Mouse (Mus musculus): ENCODE data around the gene Cd22. TPM values are rescaled to one million over a fixed set of nuclear protein-coding genes. Genes with fewer than 3 reads are reported as not detected.
A peak's percentile ranks its signal among the peaks of the same experiment; 100 is the strongest.

Cd22 gene
- total and polyA plus RNA-seq, 3 experiments: 0.07 TPM; not detected in 2

- H3K9me3 ChIP-seq (replicated peaks; ENCODE audit: insufficient read depth, low read length): no peaks in the 10 kb centered on the region
- H3K9ac ChIP-seq (ENCODE audit: control insufficient read depth, low read depth, low read length, poor library complexity, severe bottlenecking): no peak overlapping the region
- H3K27ac ChIP-seq (ENCODE audit: control insufficient read depth, low read depth, low read length): no peak overlapping the region
- peaks cover 0 to 1% of the 10 kb centered on the region in 2 experiments; a peak in 2 of 4 replicates for H3K27me3 ChIP-seq (ENCODE audit: control insufficient read depth in 1 of 2, insufficient read depth in 2 of 2, low read length in 2 of 2)
- no peak overlapping the region for H3K4me3 ChIP-seq (ENCODE audit: control insufficient read depth in 1 of 2, insufficient read depth in 1 of 2, low read depth in 2 of 2, low read length in 2 of 2)
- TF ChIP-seq TBP (IDR thresholded peaks at IDR 0.05; ENCODE audit: low read depth, low read length): no peak
- no peak for TF ChIP-seq MAFK (IDR thresholded peaks at IDR 0.05; ENCODE audit: borderline replicate concordance, low read depth, low read length)
- TF ChIP-seq EP300 (IDR thresholded peaks at IDR 0.05; ENCODE audit: low read depth in 1 of 2, low read length in 2 of 2): no peak
- TF ChIP-seq TAL1 (IDR thresholded peaks at IDR 0.05; ENCODE audit: low read length): no peak
- TF ChIP-seq KAT2A (conservative IDR thresholded peaks at IDR 0.05; ENCODE audit: low read depth, low read length): no peak
- no peak for TF ChIP-seq SMC3 (IDR thresholded peaks at IDR 0.05; ENCODE audit: low read depth, low read length)
- TF ChIP-seq UBTF (IDR thresholded peaks at IDR 0.05; ENCODE audit: borderline replicate concordance, insufficient read depth, low read depth, low read length): no peak
- TF ChIP-seq POLR2AphosphoS5 (IDR thresholded peaks at IDR 0.05; ENCODE audit: borderline replicate concordance, low read depth, low read length): no peak
- TF ChIP-seq RAD21 (IDR thresholded peaks at IDR 0.05; ENCODE audit: low read depth, low read length): no peak
- no peak for TF ChIP-seq MAZ (IDR thresholded peaks at IDR 0.05; ENCODE audit: low read depth, low read length)
- TF ChIP-seq NRF1 (IDR thresholded peaks at IDR 0.05; ENCODE audit: insufficient read depth, low read depth, low read length, poor library complexity, severe bottlenecking): no peak
- no peak for TF ChIP-seq JUND (IDR thresholded peaks at IDR 0.05; ENCODE audit: low read depth, low read length)
- no peak for TF ChIP-seq NELFE (IDR thresholded peaks at IDR 0.05; ENCODE audit: low read depth, low read length)
- no peak for TF ChIP-seq SIN3A (IDR thresholded peaks at IDR 0.05; ENCODE audit: low read length)
- TF ChIP-seq USF2 (IDR thresholded peaks at IDR 0.05; ENCODE audit: borderline replicate concordance in 1 of 2, insufficient read depth in 1 of 2, low read depth in 1 of 2, low read length in 2 of 2): no peak
- no peak for TF ChIP-seq POLR2AphosphoS2 (IDR thresholded peaks at IDR 0.05; ENCODE audit: low read length)
- no peaks in the 10 kb centered on the region for H3K79me2 ChIP-seq (ENCODE audit: control insufficient read depth, insufficient read depth, low read length, poor library complexity)
- DNase-seq (ENCODE audit: low read depth, low spot score): no peak
- H3K36me3 ChIP-seq (ENCODE audit: control insufficient read depth in 1 of 2, insufficient read depth in 2 of 2, low read length in 2 of 2): no peaks in the 10 kb centered on the region
- no peaks in the 10 kb centered on the region for H3K4me1 ChIP-seq (ENCODE audit: control insufficient read depth in 1 of 2, insufficient read depth in 2 of 2, low read length in 2 of 2)
These were observed 1.2 kb downstream of the Cd22 start for GRCm38 (mm10) chr7:30878950-30879349.

DNA sequence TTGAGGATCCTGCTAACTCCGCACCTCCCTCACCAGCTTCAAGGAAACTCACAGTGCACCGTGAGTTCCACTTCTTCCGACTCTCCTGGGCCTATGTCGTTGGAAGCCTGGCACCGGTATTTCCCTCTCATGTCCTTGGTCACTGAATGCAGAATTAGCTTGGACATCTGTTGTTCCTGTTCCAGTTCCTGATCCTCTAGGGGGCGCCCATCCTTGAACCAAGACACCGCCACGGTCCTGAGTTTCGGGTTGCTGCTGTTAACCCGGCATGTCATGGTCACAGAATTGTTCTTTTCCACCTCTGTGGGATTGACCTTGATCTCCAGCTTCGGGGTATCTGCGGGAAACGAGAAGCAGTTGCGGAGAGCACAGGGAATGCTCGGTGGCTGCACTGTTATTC lies 7.1 kb downstream of the Cd22 start:
- peak; percentile 59 for DNase-seq (ENCODE audit: low read depth, low spot score)
- no peaks in the 10 kb centered on the region for H3K36me3 ChIP-seq (ENCODE audit: control insufficient read depth in 1 of 2, insufficient read depth in 2 of 2, low read length in 2 of 2)
- H3K9me3 ChIP-seq (replicated peaks; ENCODE audit: insufficient read depth, low read length): no peaks in the 10 kb centered on the region
- H3K4me3 ChIP-seq (ENCODE audit: control insufficient read depth in 1 of 2, insufficient read depth in 1 of 2, low read depth in 2 of 2, low read length in 2 of 2): no peak overlapping the region
- no peak overlapping the region for H3K9ac ChIP-seq (ENCODE audit: control insufficient read depth, low read depth, low read length, poor library complexity, severe bottlenecking)
- no peak overlapping the region for H3K27ac ChIP-seq (ENCODE audit: control insufficient read depth, low read depth, low read length)
- H3K27me3 ChIP-seq (ENCODE audit: control insufficient read depth in 1 of 2, insufficient read depth in 2 of 2, low read length in 2 of 2): peaks cover 1 to 2% of the 10 kb centered on the region in 2 experiments; a peak in 2 of 4 replicates
- no peaks in the 10 kb centered on the region for H3K4me1 ChIP-seq (ENCODE audit: control insufficient read depth in 1 of 2, insufficient read depth in 2 of 2, low read length in 2 of 2)
- no peaks in the 10 kb centered on the region for H3K79me2 ChIP-seq (ENCODE audit: control insufficient read depth, insufficient read depth, low read length, poor library complexity)
- TF ChIP-seq CHD1 (IDR thresholded peaks at IDR 0.05; ENCODE audit: low read depth, low read length) (no peak), CTCF (IDR thresholded peaks at IDR 0.05 in 2 of 3, conservative IDR thresholded peaks at IDR 0.05 in 1 of 3; ENCODE audit: control insufficient read depth in 1 of 3, insufficient read depth in 1 of 3, low read depth in 2 of 3, low read length in 3 of 3, poor library complexity in 1 of 3, severe bottlenecking in 1 of 3) (peak; percentile 64 to 69 (median 68)), TAL1 (IDR thresholded peaks at IDR 0.05; ENCODE audit: low read length) (no peak), RAD21 (IDR thresholded peaks at IDR 0.05; ENCODE audit: low read depth, low read length) (peak; percentile 33), SMC3 (IDR thresholded peaks at IDR 0.05; ENCODE audit: low read depth, low read length) (peak; percentile 60), ZC3H11A (IDR thresholded peaks at IDR 0.05; ENCODE audit: low read depth, low read length) (peak; percentile 39), NRF1 (IDR thresholded peaks at IDR 0.05; ENCODE audit: insufficient read depth, low read depth, low read length, poor library complexity, severe bottlenecking) (no peak), ZNF384 (IDR thresholded peaks at IDR 0.05; ENCODE audit: low read depth, low read length) (no peak)

Data from MEL (cell line).